Mouse (Mus musculus): ENCODE results near the gene Cnot11. TPM values are rescaled to one million over a fixed set of nuclear protein-coding genes. Genes with fewer than 3 reads are reported as not detected.
"Not testable (repeated sequence)": the region's sequence is repeated elsewhere in the genome, so short reads cannot be mapped to it uniquely, and the experiment has no call there.

The Cnot11 gene
- total RNA-seq, 2 experiments from 2014 or later, result 15.7 to 16.6 TPM

DNA sequence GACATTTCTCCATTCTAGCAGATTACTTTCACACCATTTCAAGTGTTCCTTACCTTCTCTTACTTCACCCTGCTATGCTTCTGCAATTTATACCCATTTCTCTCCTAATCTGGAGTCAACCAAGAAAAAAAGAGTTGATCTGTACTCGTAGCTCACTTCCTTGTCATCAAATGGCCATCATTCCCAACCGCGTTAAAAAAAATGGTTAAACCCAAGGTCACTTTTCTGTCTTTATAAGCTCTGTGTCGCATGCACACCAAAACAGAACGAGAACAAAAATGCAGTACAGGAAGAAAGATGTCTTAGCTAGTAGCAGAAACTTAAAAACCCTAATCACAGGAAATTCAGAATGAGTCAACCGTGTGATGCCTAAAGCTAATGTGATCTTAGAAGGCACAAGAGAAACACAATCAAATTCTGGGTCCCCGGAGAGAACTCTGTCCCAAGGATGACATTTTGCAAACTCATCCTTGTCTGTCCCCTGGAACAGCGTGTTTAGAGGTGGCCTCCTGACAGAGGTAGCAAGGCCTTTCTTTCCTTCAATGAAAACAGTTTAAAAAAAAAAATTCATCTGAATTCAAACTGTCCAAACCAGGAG is 41.1 kb downstream of the Cnot11 start:
- no peak for DNase-seq

DNA sequence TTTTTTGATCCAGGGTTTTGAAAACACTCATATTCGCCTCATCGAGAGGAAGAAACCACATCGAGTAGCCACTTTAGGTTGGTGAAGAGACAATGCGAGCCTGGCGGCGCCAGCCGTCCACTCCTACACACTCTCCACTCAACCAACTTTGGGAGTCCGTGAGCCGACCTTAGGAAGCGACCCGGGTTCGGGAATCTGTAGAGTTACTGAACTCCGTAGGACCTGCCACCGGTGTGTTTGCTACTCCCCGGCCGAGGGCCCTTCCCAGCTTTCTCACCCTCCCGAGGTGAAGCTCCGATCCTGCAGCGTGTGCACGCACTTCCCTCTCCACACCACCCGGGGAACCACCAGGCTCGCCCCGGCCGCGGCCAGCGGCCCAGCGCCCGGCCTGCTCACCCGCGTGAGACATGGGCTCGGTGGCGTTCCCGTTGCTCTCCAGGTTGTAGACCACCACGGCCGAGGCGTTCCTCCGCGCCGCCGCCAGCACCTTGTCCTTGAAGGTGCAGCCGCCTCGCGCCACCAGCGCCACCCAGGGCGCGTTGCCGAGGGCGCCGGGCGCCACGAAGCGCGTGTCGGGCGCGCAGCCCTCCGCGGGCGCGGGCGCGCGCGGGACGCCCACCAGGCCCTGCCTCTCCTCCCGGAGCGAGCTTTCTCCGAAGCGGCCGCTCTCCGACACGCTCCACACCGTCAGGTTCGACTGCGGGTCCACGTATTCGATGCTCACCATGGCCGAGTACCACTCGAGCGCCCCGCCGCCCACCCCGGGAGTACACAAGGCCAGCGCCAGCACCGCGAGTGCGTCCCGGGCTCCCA is 41.8 kb downstream of the Cnot11 start:
- intact Hi-C loops (cut with DNase I; ENCODE audit: low total_unique reads), result no loop called here
- peak; percentile 59 for DNase-seq

More for the DNA sequence above, 41.1 kb downstream of the Cnot11 start:
- intact Hi-C loops (cut with DNase I; ENCODE audit: low total_unique reads), result no loop called here

DNA sequence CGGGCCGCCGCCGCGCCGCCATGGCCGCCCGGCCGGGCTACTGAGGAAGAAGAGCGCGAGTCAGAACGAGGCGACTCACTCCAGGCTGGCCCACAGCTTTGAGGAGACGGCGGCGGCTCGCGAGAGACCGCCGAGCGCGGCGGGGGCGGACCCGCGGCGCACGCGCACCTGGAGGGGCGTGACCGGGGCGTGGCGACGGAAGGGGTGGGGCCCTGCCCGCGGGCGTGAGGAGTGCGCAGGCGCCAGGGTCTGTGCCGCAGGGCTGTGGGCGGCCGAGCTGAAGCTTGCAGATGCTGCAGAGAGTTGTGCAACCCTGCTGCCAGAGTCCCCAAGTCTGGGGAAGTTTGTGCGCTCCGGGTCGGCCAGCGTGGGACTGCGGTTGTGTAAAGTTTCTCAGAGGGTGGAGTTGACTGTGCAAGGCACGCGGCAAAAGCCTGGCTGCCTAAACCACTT is 42.5 kb downstream of the Cnot11 start, which contains the start of gene Rnf149:
TSS of gene Rnf149 (minus strand) at position 153 of the 453 bp plus-strand sequence.
- intact Hi-C loops (cut with DNase I; ENCODE audit: low total_unique reads), result no loop called here

DNA sequence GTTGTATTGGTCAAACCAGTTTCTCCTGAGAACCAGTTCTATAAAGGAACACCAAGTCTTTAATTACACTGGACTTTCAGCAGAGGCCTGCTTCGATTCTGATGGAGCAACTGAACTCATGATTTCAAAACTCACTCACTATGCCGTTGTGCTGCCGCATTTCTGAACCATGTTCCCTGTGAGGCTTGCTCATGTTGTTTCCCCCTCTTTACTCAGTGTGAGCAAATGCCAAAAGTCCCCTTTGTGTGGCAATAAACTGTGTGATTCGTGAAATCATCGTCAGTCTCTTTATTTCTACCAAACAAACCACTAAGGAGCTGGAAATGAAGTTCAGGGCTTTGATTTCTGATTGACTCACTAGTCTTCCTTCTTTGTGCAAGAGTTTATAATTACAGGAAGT is 43.7 kb downstream of the Cnot11 start:
- intact Hi-C loops (cut with DNase I; ENCODE audit: low total_unique reads), result no loop called here
- no peak for DNase-seq

More for the DNA sequence above, 42.5 kb downstream of the Cnot11 start, which contains the start of gene Rnf149:
- DNase-seq, result peak; percentile 97

DNA sequence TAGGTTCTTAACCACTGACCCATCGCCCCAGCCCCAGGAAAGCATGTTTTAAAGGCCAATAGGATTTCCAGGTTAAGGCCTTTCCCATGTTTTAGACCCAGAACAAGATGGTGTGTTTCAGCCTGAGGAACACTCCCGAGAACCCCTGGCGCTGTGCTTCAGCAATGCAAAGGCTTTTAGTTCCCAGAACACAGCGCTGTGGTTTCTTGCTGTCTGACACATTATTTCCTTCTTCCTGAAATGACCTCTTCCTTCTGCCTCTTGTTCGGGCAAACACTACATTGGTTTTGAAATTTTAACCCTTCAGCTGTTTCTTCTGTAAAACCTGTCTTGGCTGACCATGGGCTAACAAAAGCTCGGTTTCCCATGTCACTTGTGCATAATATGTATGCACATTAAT is 44.3 kb downstream of the Cnot11 start:
- intact Hi-C loops (cut with DNase I; ENCODE audit: low total_unique reads), result no loop called here
- no peak for DNase-seq

DNA sequence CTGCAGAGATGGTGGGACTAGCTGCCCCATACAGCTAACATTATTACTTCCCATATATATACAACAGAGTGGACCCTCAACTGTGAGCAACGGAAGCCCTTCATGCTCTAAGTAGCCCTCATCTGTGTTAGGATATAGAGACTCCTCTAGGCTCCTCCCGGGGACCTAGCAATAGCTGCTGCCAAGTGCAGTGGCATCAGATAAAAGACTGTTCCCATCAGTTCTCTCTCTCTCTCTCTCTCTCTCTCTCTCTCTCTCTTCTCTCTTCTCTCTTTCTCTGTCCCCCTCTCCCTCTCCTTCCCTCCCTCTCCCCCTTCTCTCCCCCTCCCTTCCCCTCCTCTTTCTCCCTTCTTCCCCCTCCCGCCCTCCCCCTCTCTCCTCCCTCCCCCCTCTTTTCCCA is 46.4 kb downstream of the Cnot11 start:
- no peak for DNase-seq
- intact Hi-C loops (cut with DNase I; ENCODE audit: low total_unique reads), result no loop called here

DNA sequence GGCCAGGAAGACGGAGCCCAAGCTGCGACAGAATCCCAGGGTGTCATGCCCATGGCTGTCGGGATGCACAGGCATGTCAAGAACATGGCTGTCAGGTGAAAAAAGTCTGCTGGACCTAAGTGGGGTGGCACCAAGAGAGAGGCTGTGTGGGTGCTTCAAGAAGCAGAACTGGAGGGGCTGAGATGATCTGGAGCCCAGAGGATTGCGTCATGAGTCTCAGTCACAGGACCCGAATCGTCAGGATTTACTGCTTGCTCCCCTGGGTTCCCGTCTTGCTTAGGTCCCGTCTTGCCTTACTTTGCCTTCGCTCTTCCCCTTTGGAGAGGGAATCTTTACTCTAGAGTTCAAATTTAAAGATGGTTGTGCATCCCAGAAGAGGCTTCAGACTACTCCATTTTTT is 48.4 kb downstream of the Cnot11 start:
- intact Hi-C loops (cut with DNase I; ENCODE audit: low total_unique reads), result no loop called here
- no peak for DNase-seq

DNA sequence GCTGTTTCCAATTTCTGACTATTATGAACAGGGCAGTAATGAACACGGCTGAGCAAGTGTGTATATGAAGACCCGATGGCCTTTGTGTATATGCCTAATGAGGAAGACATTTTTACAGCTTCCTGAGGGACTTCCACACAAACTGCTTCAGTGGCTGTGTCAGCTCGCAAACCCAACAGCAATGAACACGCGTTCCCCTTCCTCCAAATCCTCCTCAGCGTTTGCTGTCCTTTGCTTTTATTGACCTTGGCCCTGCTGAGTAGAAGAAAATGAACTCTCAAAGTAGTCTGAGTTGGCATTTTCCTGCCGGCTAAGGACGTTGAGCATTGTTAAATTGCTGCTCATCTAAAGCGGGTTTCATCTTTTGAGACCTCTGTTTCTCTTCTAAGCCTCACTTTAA is 50.6 kb downstream of the Cnot11 start:
- intact Hi-C loops (cut with DNase I; ENCODE audit: low total_unique reads), result no loop called here

DNA sequence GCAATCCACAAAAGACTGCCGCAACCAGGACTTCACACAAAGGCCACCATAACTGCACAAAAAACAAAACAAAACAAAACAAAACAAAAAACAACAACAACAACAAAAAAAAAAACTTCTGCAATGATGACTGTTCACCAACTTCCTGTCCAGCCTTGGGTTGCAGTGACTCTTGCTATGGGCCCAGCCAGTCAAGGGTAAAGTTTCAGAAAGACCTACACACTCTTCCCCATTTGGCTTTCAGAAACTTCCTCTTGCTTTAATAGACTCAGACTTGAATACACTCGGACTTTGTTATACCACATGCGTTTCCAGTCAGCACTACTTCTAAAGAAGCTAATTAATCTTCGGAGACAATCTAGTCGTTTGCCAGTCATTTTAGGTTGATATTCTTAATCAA is 55.4 kb downstream of the Cnot11 start:
- intact Hi-C loops (cut with DNase I; ENCODE audit: low total_unique reads), result no loop called here

More for the DNA sequence above, 50.6 kb downstream of the Cnot11 start:
- DNase-seq, result no peak

DNA sequence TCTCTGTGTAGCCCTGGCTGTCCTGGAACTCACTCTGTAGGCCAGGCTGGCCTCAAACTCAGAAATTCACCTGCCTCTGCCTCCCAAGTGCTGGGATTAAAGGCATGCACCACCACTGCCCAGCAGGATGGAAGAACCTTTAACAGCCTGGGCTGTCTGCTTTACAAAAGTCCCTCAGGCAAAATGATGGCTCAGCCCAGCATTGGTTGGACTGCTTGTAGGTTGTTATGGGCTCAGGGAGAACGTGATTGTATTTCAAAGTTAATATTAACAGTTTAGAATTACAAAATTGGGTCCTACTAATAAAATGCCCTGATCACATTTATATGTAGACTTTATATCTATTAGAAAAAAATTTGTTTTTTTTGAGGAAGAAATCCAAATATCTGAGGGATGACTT is 56.8 kb downstream of the Cnot11 start:
- DNase-seq; intact Hi-C loops (cut with DNase I; ENCODE audit: low total_unique reads): not testable (repeated sequence)

More for the DNA sequence above, 55.4 kb downstream of the Cnot11 start:
- DNase-seq, result no peak

DNA sequence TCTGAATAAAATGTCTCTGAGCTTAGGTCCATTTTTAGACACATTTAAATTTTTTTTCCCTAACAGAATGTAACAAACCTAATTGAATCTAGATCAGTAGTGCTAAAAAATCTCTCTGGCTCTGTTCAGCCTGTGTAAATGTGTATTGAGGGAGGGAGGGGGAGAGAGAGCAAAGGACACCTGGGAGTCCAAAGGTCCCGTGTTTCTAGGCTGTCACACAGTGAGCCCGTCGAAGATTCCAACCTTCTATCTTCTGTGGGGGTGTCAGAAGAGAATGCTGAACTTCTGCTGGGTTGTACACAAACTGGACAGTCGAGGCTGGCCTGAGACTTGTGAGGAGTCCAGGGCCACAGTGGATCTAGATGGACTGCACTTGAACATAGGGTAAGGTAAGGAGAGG is 57.3 kb downstream of the Cnot11 start:
- intact Hi-C loops (cut with DNase I; ENCODE audit: low total_unique reads), result no loop called here
- DNase-seq, result no peak

DNA sequence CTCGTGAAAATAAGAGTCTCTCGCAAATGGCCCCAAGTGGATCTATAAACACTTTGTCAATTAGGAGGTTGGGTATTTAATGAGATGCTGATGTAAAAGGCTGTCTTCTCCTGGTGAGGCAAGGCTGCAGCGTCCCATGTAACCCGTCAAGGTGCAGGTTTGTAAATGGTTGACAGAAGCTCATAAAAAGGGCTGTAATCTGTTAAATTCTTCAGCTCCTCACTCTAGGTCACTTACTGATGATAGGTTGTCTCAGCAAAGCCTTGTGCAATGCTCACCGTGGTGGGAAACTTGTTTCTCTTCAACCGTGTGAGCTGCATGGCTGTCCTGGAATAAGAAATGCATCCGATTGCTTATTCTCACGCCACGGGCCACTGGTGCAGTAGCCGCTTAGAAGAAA is 59.0 kb downstream of the Cnot11 start:
- intact Hi-C loops (cut with DNase I; ENCODE audit: low total_unique reads), result no loop called here
- no peak for DNase-seq

Other genes starting within 250 kb of the Cnot11 start
- 100 to 1,000 TPM; 642 to 745 TPM for gene Rpl31, start 167.2 kb upstream of the Cnot11 start, total RNA-seq (2021)
- 1 to 10 TPM; 6.7 to 7.0 TPM for gene Tbc1d8, start 56.2 kb upstream of the Cnot11 start, total RNA-seq (2021)
- gene Rnf149, start 42.4 kb downstream of the Cnot11 start, total RNA-seq (2021), result 1 to 10 TPM; 8.3 to 8.5 TPM
- gene Creg2, start 116.5 kb downstream of the Cnot11 start, total RNA-seq (2021), result under 1 TPM; 0.06 to 0.07 TPM
- gene Rfx8, start 186.0 kb downstream of the Cnot11 start, total RNA-seq (2021), result under 1 TPM; 0.10 to 0.18 TPM

All from gastrocnemius, postnatal 14 days (tissue).